Mouse (Mus musculus) kidney, postnatal 0 days (tissue): ENCODE data around the gene Sept4. TPM values are rescaled to one million over a fixed set of nuclear protein-coding genes. Genes with fewer than 3 reads are reported as not detected.

Source experiments
- ATAC-seq: fragments of 200-750 bp; cut with Nextera tagmentation; replicated peaks from 2 replicates; pipeline ENCODE4 v1.8.0; 2017; ENCODE audit warnings: low read depth, moderate number of reproducible peaks, moderate TSS enrichment, moderate library complexity; ENCODE audit not compliant: low FRiP score
- DNase-seq: peaks from one replicate; pipeline ENCODE4 v3.0.0-alpha.2; 2016; ENCODE audit warnings: low spot score
- H3K27ac ChIP-seq: fragments of 300-500 bp; sonication (generic); 2 replicates; pipeline ENCODE4 v1.5.1; 2014; ENCODE audit warnings: mild to moderate bottlenecking
- H3K27me3 ChIP-seq: fragments of 300-500 bp; sonication (generic); 2 replicates; pipeline ENCODE4 v1.6.1; 2014; ENCODE audit warnings: low read length, mixed read lengths; ENCODE audit not compliant: insufficient read depth
- H3K36me3 ChIP-seq: fragments of 300-500 bp; sonication (generic); 2 replicates; pipeline ENCODE4 v1.6.1; 2014; ENCODE audit warnings: low read length, mixed read lengths; ENCODE audit not compliant: insufficient read depth
- H3K4me1 ChIP-seq: fragments of 300-500 bp; sonication (generic); replicated peaks from 2 replicates; pipeline ENCODE4 v1.6.1; 2014; ENCODE audit warnings: antibody characterized with exemption, low read length, mixed read lengths; ENCODE audit not compliant: insufficient read depth
- H3K4me2 ChIP-seq: fragments of 300-500 bp; sonication (generic); 2 replicates; pipeline ENCODE4 v1.6.1; 2014; ENCODE audit warnings: mild to moderate bottlenecking, low read length, moderate library complexity, mixed read lengths
- H3K4me3 ChIP-seq: fragments of 300-500 bp; sonication (generic); replicated peaks from 2 replicates; pipeline ENCODE4 v1.5.1; 2014; ENCODE audit warnings: low read depth, low read length
- H3K9ac ChIP-seq: fragments of 300-500 bp; sonication (generic); 2 replicates; pipeline ENCODE4 v1.6.1; 2014; ENCODE audit warnings: low read depth, low read length
- H3K9me3 ChIP-seq: fragments of 300-500 bp; sonication (generic); replicated peaks from 2 replicates; pipeline ENCODE4 v1.6.1; 2016; ENCODE audit warnings: low read length, inconsistent platforms, mixed read lengths
- CTCF ChIP-seq: IDR thresholded peaks from 2 replicates; pipeline ENCODE4 v1.5.1; 2016; ENCODE audit warnings: antibody characterized with exemption, low read depth, mild to moderate bottlenecking, moderate library complexity
- WGBS: fragments of 180-500 bp; shearing (Covaris S2); extraction: QIAGEN DNeasy Blood & Tissue Kit; methylation state at CpG from one replicate; pipeline ENCODE4 v1.1.7; 2014; 5-methylcytosine and 5-hydroxymethylcytosine counted together
- polyA plus RNA-seq: library from polyadenylated mRNA; unstranded; fragments of >200 nt; fragmentation: Nextera tagmentation; extraction: Ambion mirVana; gene quantifications from 2 replicates; pipeline ENCODE4 v1.2.1, GENCODE M21; 2015

Gene Sept4
- polyA plus RNA-seq, 1 experiment from 2014 or later = 146 TPM

- Histone ChIP-seq H3K4me1 (peaks cover 18% of the 10 kb centered on the region; the same call in 1 of the 2 replicates), H3K36me3 (peaks cover 43% of the 10 kb centered on the region), H3K4me2 (peak overlapping the region; percentile 97), H3K9ac (peak overlapping the region; percentile 72), H3K4me3 (peak overlapping the region; percentile 69), H3K27ac (peak overlapping the region; percentile 75), H3K9me3 (no peaks in the 10 kb centered on the region), H3K27me3 (no peaks in the 10 kb centered on the region)
- ATAC-seq (no peak), DNase-seq (peak; percentile 50)
- TF ChIP-seq CTCF = no peak
- WGBS = 6% methylated on average over 7 of the region's 7 CpGs
Measured at GRCm38 (mm10) chr11:87595976-87596375, 27.3 kb downstream of the Sept4 start.

- peaks cover 18% of the 10 kb centered on the region; the same call in 1 of the 2 replicates for H3K4me1 ChIP-seq
Measured at GRCm38 (mm10) chr11:87596492-87596891, 27.8 kb downstream of the Sept4 start.

GRCm38 (mm10) chr11:87597061-87597460 is 28.4 kb downstream of the Sept4 start:
- no peak for DNase-seq
- Histone ChIP-seq H3K27ac (no peak overlapping the region), H3K9me3 (no peaks in the 10 kb centered on the region), H3K36me3 (peaks cover 51% of the 10 kb centered on the region), H3K4me3 (no peak overlapping the region), H3K4me1 (peaks cover 18% of the 10 kb centered on the region; the same call in 1 of the 2 replicates), H3K27me3 (no peaks in the 10 kb centered on the region), H3K9ac (no peak overlapping the region), H3K4me2 (no peak overlapping the region)
- ATAC-seq = no peak
- no peak for TF ChIP-seq CTCF

More at GRCm38 (mm10) chr11:87596492-87596891, 27.8 kb downstream of the Sept4 start:
- peaks cover 46% of the 10 kb centered on the region for H3K36me3 ChIP-seq
- ATAC-seq (no peak), DNase-seq (peak; percentile 37)
- WGBS = 28% methylated on average over 2 of the region's 2 CpGs
- H3K9ac ChIP-seq = peak overlapping the region; percentile 72
- peak overlapping the region; percentile 97 for H3K4me2 ChIP-seq
- no peaks in the 10 kb centered on the region for H3K9me3 ChIP-seq
- H3K27ac ChIP-seq = 0 out of 2 replicates have a peak overlapping the region, but pooled peaks have one; percentile 75
- peak; percentile 25; the same call in 1 of the 2 replicates for TF ChIP-seq CTCF
- no peaks in the 10 kb centered on the region for H3K27me3 ChIP-seq
- H3K4me3 ChIP-seq = 0 out of 2 replicates have a peak overlapping the region, but pooled peaks have one; percentile 69

- no peaks in the 10 kb centered on the region for H3K27me3 ChIP-seq
- H3K4me2 ChIP-seq = no peak overlapping the region
- WGBS = 86% methylated on average over 13 of the region's 13 CpGs
- no peak overlapping the region for H3K9ac ChIP-seq
- DNase-seq (no peak), ATAC-seq (no peak)
- H3K4me1 ChIP-seq = peaks cover 18% of the 10 kb centered on the region; the same call in 1 of the 2 replicates
- no peak overlapping the region for H3K4me3 ChIP-seq
- no peaks in the 10 kb centered on the region for H3K9me3 ChIP-seq
- no peak overlapping the region for H3K27ac ChIP-seq
- TF ChIP-seq CTCF = no peak
- peaks cover 70% of the 10 kb centered on the region for H3K36me3 ChIP-seq
Measured at GRCm38 (mm10) chr11:87599395-87600089, 30.8 kb downstream of the Sept4 start.

GRCm38 (mm10) chr11:87600322-87600853 is 31.7 kb downstream of the Sept4 start:
- peaks cover 14% of the 10 kb centered on the region; the same call in 1 of the 2 replicates for H3K4me1 ChIP-seq
- DNase-seq (no peak), ATAC-seq (no peak)
- H3K9me3 ChIP-seq = no peaks in the 10 kb centered on the region
- no peak overlapping the region for H3K4me3 ChIP-seq
- TF ChIP-seq CTCF = no peak
- H3K27ac ChIP-seq = no peak overlapping the region
- H3K4me2 ChIP-seq = no peak overlapping the region
- no peak overlapping the region for H3K9ac ChIP-seq
- H3K36me3 ChIP-seq = peaks cover 79% of the 10 kb centered on the region
- H3K27me3 ChIP-seq = no peaks in the 10 kb centered on the region
- WGBS = 92% methylated on average over 10 of the region's 10 CpGs

- H3K36me3 ChIP-seq = peaks cover 88% of the 10 kb centered on the region
- DNase-seq = no peak
- no peak for TF ChIP-seq CTCF
- no peak overlapping the region for H3K9ac ChIP-seq
- no peak overlapping the region for H3K4me3 ChIP-seq
- H3K27me3 ChIP-seq = no peaks in the 10 kb centered on the region
- H3K27ac ChIP-seq = no peak overlapping the region
- H3K9me3 ChIP-seq = no peaks in the 10 kb centered on the region
- WGBS = 95% methylated on average over 9 of the region's 9 CpGs
- H3K4me1 ChIP-seq = 0 out of 2 replicates have a peak, but pooled peaks cover 1% of the 10 kb centered on the region
- H3K4me2 ChIP-seq = no peak overlapping the region
- no peak for ATAC-seq
Measured at GRCm38 (mm10) chr11:87602234-87602633, 33.5 kb downstream of the Sept4 start.
